Mouse (Mus musculus): ENCODE data around the gene Sox6. TPM values are rescaled to one million over a fixed set of nuclear protein-coding genes. Genes with fewer than 3 reads are reported as not detected.

Sox6 gene
- polyA plus RNA-seq, 1 experiment from 2014 or later: 51.2 TPM

- Histone ChIP-seq H3K9me3 (ENCODE audit: control insufficient read depth, low read length) (no peaks in the 10 kb centered on the region), H3K27me3 (ENCODE audit: control insufficient read depth, insufficient read depth, low read length) (no peaks in the 10 kb centered on the region), H3K4me3 (ENCODE audit: low read depth, low read length) (no peak overlapping the region), H3K27ac (ENCODE audit: low read depth, low read length) (no peak overlapping the region), H3K4me1 (ENCODE audit: control insufficient read depth, insufficient read depth, low read length) (no peaks in the 10 kb centered on the region), H3K36me3 (ENCODE audit: control insufficient read depth, insufficient read depth, low read length) (no peaks in the 10 kb centered on the region), H3K4me2 (ENCODE audit: low read depth, low read length) (no peak overlapping the region), H3K9ac (replicated peaks; ENCODE audit: low read depth, low read length) (no peak overlapping the region)
- WGBS: 79% methylated on average over 8 of the region's 8 CpGs
- ATAC-seq (ENCODE audit: low read depth): no peak
Observed at GRCm38 (mm10) chr7:115693206-115693605, 345.4 kb downstream of the Sox6 start.

DNA sequence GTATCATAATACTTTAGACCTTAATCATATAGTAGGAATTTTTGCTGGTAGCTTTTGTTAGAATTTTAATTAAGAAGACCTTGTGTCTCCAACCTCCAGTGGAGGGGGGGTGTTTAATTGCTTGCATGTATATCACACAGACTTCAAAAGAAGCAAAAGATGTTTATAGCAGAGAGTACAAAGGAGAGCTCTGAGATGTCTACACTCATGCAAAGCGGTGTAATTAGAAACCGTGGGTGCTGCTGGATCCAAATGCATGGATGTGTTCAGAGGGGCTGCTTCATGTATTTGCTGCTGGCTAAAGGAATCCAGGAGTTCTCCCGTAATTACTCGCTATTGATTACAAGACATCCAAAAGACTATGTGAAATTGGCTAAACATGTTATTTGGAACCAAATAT is 347.5 kb downstream of the Sox6 start:
- Histone ChIP-seq H3K27me3 (ENCODE audit: control insufficient read depth, insufficient read depth, low read length) (no peaks in the 10 kb centered on the region), H3K9ac (replicated peaks; ENCODE audit: low read depth, low read length) (no peak overlapping the region), H3K36me3 (ENCODE audit: control insufficient read depth, insufficient read depth, low read length) (no peaks in the 10 kb centered on the region), H3K4me2 (ENCODE audit: low read depth, low read length) (no peak overlapping the region), H3K27ac (ENCODE audit: low read depth, low read length) (no peak overlapping the region), H3K9me3 (ENCODE audit: control insufficient read depth, low read length) (no peaks in the 10 kb centered on the region), H3K4me3 (ENCODE audit: low read depth, low read length) (no peak overlapping the region), H3K4me1 (ENCODE audit: control insufficient read depth, insufficient read depth, low read length) (no peaks in the 10 kb centered on the region)
- no peak for ATAC-seq (ENCODE audit: low read depth)
- WGBS: 35% methylated on average over 4 of the region's 4 CpGs

DNA sequence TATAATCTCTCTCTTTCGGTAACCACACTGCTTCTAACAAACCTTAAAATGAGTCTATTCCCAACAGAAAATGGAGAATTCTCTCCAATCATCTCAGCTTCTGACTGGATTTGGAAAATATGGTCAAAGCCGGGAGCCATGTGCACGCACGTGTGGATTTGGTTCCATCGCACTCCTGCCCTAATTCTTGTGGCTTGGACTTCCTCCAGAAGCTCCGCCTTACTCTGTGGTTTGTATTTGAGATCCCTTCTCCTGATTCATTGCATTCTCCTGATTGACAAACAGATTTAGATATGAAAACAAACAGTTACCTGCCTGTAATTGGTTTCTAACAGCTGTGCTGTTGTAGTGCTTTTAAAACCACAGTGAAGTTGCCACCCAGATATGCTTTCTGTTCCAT is 351.9 kb downstream of the Sox6 start:
- Histone ChIP-seq H3K9ac (replicated peaks; ENCODE audit: low read depth, low read length) (no peak overlapping the region), H3K4me3 (ENCODE audit: low read depth, low read length) (no peak overlapping the region), H3K36me3 (ENCODE audit: control insufficient read depth, insufficient read depth, low read length) (no peaks in the 10 kb centered on the region), H3K27ac (ENCODE audit: low read depth, low read length) (no peak overlapping the region), H3K4me2 (ENCODE audit: low read depth, low read length) (no peak overlapping the region), H3K4me1 (ENCODE audit: control insufficient read depth, insufficient read depth, low read length) (no peaks in the 10 kb centered on the region), H3K27me3 (ENCODE audit: control insufficient read depth, insufficient read depth, low read length) (no peaks in the 10 kb centered on the region), H3K9me3 (ENCODE audit: control insufficient read depth, low read length) (no peaks in the 10 kb centered on the region)
- ATAC-seq (ENCODE audit: low read depth): no peak
- WGBS: 96% methylated on average over 6 of the region's 6 CpGs

GRCm38 (mm10) chr7:115684142-115684541 is 354.5 kb downstream of the Sox6 start:
- H3K27ac ChIP-seq (ENCODE audit: low read depth, low read length): no peak overlapping the region

DNA sequence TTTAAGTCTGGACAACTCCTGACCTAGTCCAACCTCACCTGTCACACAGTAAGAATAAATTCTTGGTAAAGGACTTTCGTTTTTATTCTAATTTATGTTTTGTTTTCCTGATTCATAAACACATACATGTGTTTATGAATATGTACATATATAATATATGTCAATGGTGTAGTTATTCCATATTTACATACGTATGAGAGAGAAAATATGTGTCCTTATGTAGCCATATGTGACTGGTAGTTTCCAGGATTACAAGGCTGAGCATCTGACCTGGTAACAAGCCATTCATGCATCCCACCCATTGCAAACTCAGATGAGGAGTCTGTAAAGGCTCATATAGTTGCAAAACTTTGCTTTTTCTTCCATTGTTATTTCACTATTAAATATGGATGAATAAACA is 366.8 kb downstream of the Sox6 start:
- Histone ChIP-seq H3K27me3 (ENCODE audit: control insufficient read depth, insufficient read depth, low read length) (no peaks in the 10 kb centered on the region), H3K9me3 (ENCODE audit: control insufficient read depth, low read length) (no peaks in the 10 kb centered on the region), H3K27ac (ENCODE audit: low read depth, low read length) (no peak overlapping the region), H3K4me2 (ENCODE audit: low read depth, low read length) (no peak overlapping the region), H3K4me1 (ENCODE audit: control insufficient read depth, insufficient read depth, low read length) (peaks cover 13% of the 10 kb centered on the region; the same call in 1 of the 2 replicates), H3K36me3 (ENCODE audit: control insufficient read depth, insufficient read depth, low read length) (no peaks in the 10 kb centered on the region), H3K4me3 (ENCODE audit: low read depth, low read length) (no peak overlapping the region), H3K9ac (replicated peaks; ENCODE audit: low read depth, low read length) (no peak overlapping the region)
- WGBS: 91% methylated on average over 2 of the region's 2 CpGs
- no peak for ATAC-seq (ENCODE audit: low read depth)

More at GRCm38 (mm10) chr7:115684142-115684541, 354.5 kb downstream of the Sox6 start:
- 93% methylated on average over 3 of the region's 3 CpGs for WGBS
- no peaks in the 10 kb centered on the region for H3K27me3 ChIP-seq (ENCODE audit: control insufficient read depth, insufficient read depth, low read length)
- H3K36me3 ChIP-seq (ENCODE audit: control insufficient read depth, insufficient read depth, low read length): no peaks in the 10 kb centered on the region
- no peaks in the 10 kb centered on the region for H3K9me3 ChIP-seq (ENCODE audit: control insufficient read depth, low read length)
- H3K4me2 ChIP-seq (ENCODE audit: low read depth, low read length): no peak overlapping the region
- H3K4me3 ChIP-seq (ENCODE audit: low read depth, low read length): no peak overlapping the region
- H3K4me1 ChIP-seq (ENCODE audit: control insufficient read depth, insufficient read depth, low read length): no peaks in the 10 kb centered on the region
- no peak overlapping the region for H3K9ac ChIP-seq (replicated peaks; ENCODE audit: low read depth, low read length)
- ATAC-seq (ENCODE audit: low read depth): no peak

DNA sequence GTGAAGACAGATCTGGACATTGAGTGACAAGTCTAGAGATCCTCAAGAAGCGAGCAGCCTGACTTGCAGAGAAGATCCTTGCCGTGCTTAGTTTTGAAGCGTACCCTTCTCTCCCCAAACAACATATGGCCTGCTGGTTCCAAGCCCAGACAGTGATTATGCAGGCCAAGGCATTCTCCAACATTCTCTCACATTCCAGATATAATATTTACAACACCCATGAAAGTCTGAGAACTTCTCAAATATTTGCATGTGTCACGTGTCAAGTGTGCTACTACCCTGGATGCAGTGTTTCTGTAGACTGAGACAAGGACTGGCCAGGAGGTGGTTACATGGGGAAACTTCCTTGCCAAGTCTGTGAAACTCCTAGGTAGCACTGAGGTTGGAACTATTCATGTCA is 367.3 kb downstream of the Sox6 start:
- Histone ChIP-seq H3K9ac (replicated peaks; ENCODE audit: low read depth, low read length) (no peak overlapping the region), H3K4me1 (ENCODE audit: control insufficient read depth, insufficient read depth, low read length) (peaks cover 18% of the 10 kb centered on the region; the same call in 1 of the 2 replicates), H3K27me3 (ENCODE audit: control insufficient read depth, insufficient read depth, low read length) (no peaks in the 10 kb centered on the region), H3K36me3 (ENCODE audit: control insufficient read depth, insufficient read depth, low read length) (no peaks in the 10 kb centered on the region), H3K4me3 (ENCODE audit: low read depth, low read length) (no peak overlapping the region), H3K27ac (ENCODE audit: low read depth, low read length) (no peak overlapping the region), H3K9me3 (ENCODE audit: control insufficient read depth, low read length) (no peaks in the 10 kb centered on the region), H3K4me2 (ENCODE audit: low read depth, low read length) (no peak overlapping the region)
- WGBS: 88% methylated on average over 4 of the region's 4 CpGs
- ATAC-seq (ENCODE audit: low read depth): no peak

DNA sequence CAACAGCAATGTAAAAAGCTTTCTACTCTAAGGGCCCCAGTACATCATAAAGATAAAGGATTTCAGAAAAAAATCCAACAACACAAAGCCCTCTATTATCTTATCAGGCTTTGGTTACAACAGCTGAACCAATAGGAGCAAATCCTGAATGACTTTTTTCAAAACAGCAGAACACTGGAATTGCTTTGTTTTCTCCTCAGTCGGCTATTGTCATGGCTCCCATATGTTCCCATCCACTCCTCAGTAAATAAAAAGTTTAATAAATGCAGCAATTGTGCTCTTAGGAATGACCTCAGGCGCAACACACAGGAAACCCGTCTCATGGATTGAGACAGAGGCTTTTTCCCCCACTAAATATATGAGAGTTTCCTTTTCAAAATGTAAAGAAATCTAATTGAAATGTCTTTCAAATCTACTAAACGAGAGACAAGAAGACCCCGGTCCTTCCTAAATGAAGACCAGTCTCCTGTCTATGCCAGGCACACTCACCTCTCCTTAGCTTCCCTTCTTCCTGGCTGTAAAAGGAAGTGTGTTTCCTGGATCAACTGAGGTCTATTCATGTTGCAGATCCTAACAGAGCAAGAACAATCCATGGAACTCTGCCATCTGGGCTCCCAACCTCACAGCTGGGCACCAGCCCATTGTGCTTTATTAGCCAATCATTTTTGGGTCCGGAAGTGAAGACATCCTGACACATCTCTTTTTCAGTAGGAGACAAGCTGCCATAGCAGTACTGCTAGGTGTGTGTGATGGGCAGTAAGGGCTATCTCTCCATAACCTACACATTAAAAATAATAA is 369.2 kb downstream of the Sox6 start:
- no peak overlapping the region for H3K9ac ChIP-seq (replicated peaks; ENCODE audit: low read depth, low read length)
- no peak overlapping the region for H3K4me2 ChIP-seq (ENCODE audit: low read depth, low read length)
- H3K27me3 ChIP-seq (ENCODE audit: control insufficient read depth, insufficient read depth, low read length): no peaks in the 10 kb centered on the region
- H3K27ac ChIP-seq (ENCODE audit: low read depth, low read length): no peak overlapping the region
- H3K36me3 ChIP-seq (ENCODE audit: control insufficient read depth, insufficient read depth, low read length): no peaks in the 10 kb centered on the region
- ATAC-seq (ENCODE audit: low read depth): peak; percentile 31; the same call in 1 of the 2 replicates
- H3K9me3 ChIP-seq (ENCODE audit: control insufficient read depth, low read length): no peaks in the 10 kb centered on the region
- WGBS: 22% methylated on average over 6 of the region's 6 CpGs
- H3K4me1 ChIP-seq (ENCODE audit: control insufficient read depth, insufficient read depth, low read length): peaks cover 18% of the 10 kb centered on the region; the same call in 1 of the 2 replicates
- H3K4me3 ChIP-seq (ENCODE audit: low read depth, low read length): no peak overlapping the region

- Histone ChIP-seq H3K27ac (ENCODE audit: low read depth, low read length) (peak overlapping the region; percentile 23; the same call in 1 of the 2 replicates), H3K27me3 (ENCODE audit: control insufficient read depth, insufficient read depth, low read length) (no peaks in the 10 kb centered on the region)
- ATAC-seq (ENCODE audit: low read depth): peak; percentile 87
Observed at GRCm38 (mm10) chr7:115666686-115667382, 371.8 kb downstream of the Sox6 start.

GRCm38 (mm10) chr7:115663399-115663798 is 375.2 kb downstream of the Sox6 start:
- WGBS: 27% methylated on average over 6 of the region's 6 CpGs
- Histone ChIP-seq H3K9me3 (ENCODE audit: control insufficient read depth, low read length) (no peaks in the 10 kb centered on the region), H3K4me1 (ENCODE audit: control insufficient read depth, insufficient read depth, low read length) (peaks cover 18% of the 10 kb centered on the region; the same call in 1 of the 2 replicates), H3K9ac (replicated peaks; ENCODE audit: low read depth, low read length) (no peak overlapping the region), H3K36me3 (ENCODE audit: control insufficient read depth, insufficient read depth, low read length) (no peaks in the 10 kb centered on the region), H3K4me2 (ENCODE audit: low read depth, low read length) (no peak overlapping the region), H3K27me3 (ENCODE audit: control insufficient read depth, insufficient read depth, low read length) (no peaks in the 10 kb centered on the region; the same call in 1 of the 2 replicates), H3K4me3 (ENCODE audit: low read depth, low read length) (no peak overlapping the region), H3K27ac (ENCODE audit: low read depth, low read length) (no peak overlapping the region)
- ATAC-seq (ENCODE audit: low read depth): no peak

More at GRCm38 (mm10) chr7:115666686-115667382, 371.8 kb downstream of the Sox6 start:
- Histone ChIP-seq H3K9ac (replicated peaks; ENCODE audit: low read depth, low read length) (no peak overlapping the region), H3K9me3 (ENCODE audit: control insufficient read depth, low read length) (no peaks in the 10 kb centered on the region), H3K4me1 (ENCODE audit: control insufficient read depth, insufficient read depth, low read length) (peaks cover 18% of the 10 kb centered on the region; the same call in 1 of the 2 replicates), H3K4me2 (ENCODE audit: low read depth, low read length) (peak overlapping the region; percentile 47), H3K36me3 (ENCODE audit: control insufficient read depth, insufficient read depth, low read length) (no peaks in the 10 kb centered on the region), H3K4me3 (ENCODE audit: low read depth, low read length) (peak overlapping the region; percentile 24)
- 11% methylated on average over 18 of the region's 18 CpGs for WGBS
